Mouse (Mus musculus) splenic B cell, adult 2 months (primary cell): Measurements from ENCODE around the gene Ern1.
"Not testable (repeated sequence)": the region's sequence is repeated elsewhere in the genome, so short reads cannot be mapped to it uniquely, and the experiment has no call there.

Source experiments
- DNase-seq: peaks from one replicate; pipeline ENCODE4 v3.0.0-alpha.2; 2011; ENCODE audit warnings: low read depth, low spot score
- H3K27me3 ChIP-seq: 2 replicates; pipeline ENCODE4 v1.6.1; 2012; ENCODE audit warnings: mild to moderate bottlenecking, low read length, moderate library complexity, mixed read lengths; ENCODE audit not compliant: control insufficient read depth, poor library complexity, insufficient read depth, severe bottlenecking
- H3K36me3 ChIP-seq: 2 replicates; pipeline ENCODE4 v1.6.1; 2012; ENCODE audit warnings: mild to moderate bottlenecking, low read length, moderate library complexity, mixed read lengths; ENCODE audit not compliant: control insufficient read depth, poor library complexity, insufficient read depth, severe bottlenecking

The Ern1 gene

GRCm38 (mm10) chr11:106492984-106493669, 5.5 kb upstream of the Ern1 start:
- DNase-seq: no peak
- Histone ChIP-seq H3K36me3 (no peaks in the 10 kb centered on the region), H3K27me3 (no peaks in the 10 kb centered on the region)

- no peaks in the 10 kb centered on the region for H3K36me3 ChIP-seq
- no peaks in the 10 kb centered on the region for H3K27me3 ChIP-seq
- DNase-seq: peak; percentile 88
These were observed 3.7 kb upstream of the Ern1 start for GRCm38 (mm10) chr11:106491393-106491792.

GRCm38 (mm10) chr11:106490600-106490999, 2.9 kb upstream of the Ern1 start:
- not testable (repeated sequence) for H3K27me3 ChIP-seq, DNase-seq, H3K36me3 ChIP-seq

- no peaks in the 10 kb centered on the region for H3K36me3 ChIP-seq
- no peak for DNase-seq
- no peaks in the 10 kb centered on the region for H3K27me3 ChIP-seq
These were observed 2.4 kb upstream of the Ern1 start for GRCm38 (mm10) chr11:106490057-106490456.

- no peaks in the 10 kb centered on the region for H3K36me3 ChIP-seq
- H3K27me3 ChIP-seq: no peaks in the 10 kb centered on the region
- no peak for DNase-seq
These were observed 1.5 kb upstream of the Ern1 start for GRCm38 (mm10) chr11:106489036-106489693.

GRCm38 (mm10) chr11:106488126-106488561, 492 bp upstream of the Ern1 start:
- DNase-seq: no peak
- H3K27me3 ChIP-seq: no peaks in the 10 kb centered on the region
- no peaks in the 10 kb centered on the region for H3K36me3 ChIP-seq

- peak; percentile 32 for DNase-seq
- no peaks in the 10 kb centered on the region for H3K27me3 ChIP-seq
- H3K36me3 ChIP-seq: no peaks in the 10 kb centered on the region
These were observed 553 bp downstream of the Ern1 start for GRCm38 (mm10) chr11:106486866-106487732.

- no peaks in the 10 kb centered on the region for H3K36me3 ChIP-seq
- no peaks in the 10 kb centered on the region for H3K27me3 ChIP-seq
- no peak for DNase-seq
These were observed 1.4 kb downstream of the Ern1 start for GRCm38 (mm10) chr11:106486042-106486865.

- H3K36me3 ChIP-seq: no peaks in the 10 kb centered on the region
- no peaks in the 10 kb centered on the region for H3K27me3 ChIP-seq
- no peak for DNase-seq
These were observed 2.0 kb downstream of the Ern1 start for GRCm38 (mm10) chr11:106485611-106486010.

GRCm38 (mm10) chr11:106484875-106485274, 2.8 kb downstream of the Ern1 start:
- no peaks in the 10 kb centered on the region for H3K36me3 ChIP-seq
- DNase-seq: no peak
- H3K27me3 ChIP-seq: no peaks in the 10 kb centered on the region

- no peak for DNase-seq
These were observed 4.8 kb downstream of the Ern1 start for GRCm38 (mm10) chr11:106482867-106483266.

GRCm38 (mm10) chr11:106481651-106482050, 6.0 kb downstream of the Ern1 start:
- no peak for DNase-seq
- no peaks in the 10 kb centered on the region for H3K27me3 ChIP-seq
- no peaks in the 10 kb centered on the region for H3K36me3 ChIP-seq

More at GRCm38 (mm10) chr11:106482867-106483266, 4.8 kb downstream of the Ern1 start:
- Histone ChIP-seq H3K27me3 (no peaks in the 10 kb centered on the region), H3K36me3 (no peaks in the 10 kb centered on the region)

- Histone ChIP-seq H3K36me3 (no peaks in the 10 kb centered on the region), H3K27me3 (no peaks in the 10 kb centered on the region)
- no peak for DNase-seq
These were observed 7.1 kb downstream of the Ern1 start for GRCm38 (mm10) chr11:106480530-106480885.
